Mouse (Mus musculus): ENCODE results near the gene Chst15.
A peak's percentile ranks its signal among the peaks of the same experiment; 100 is the strongest.

Gene Chst15

DNA sequence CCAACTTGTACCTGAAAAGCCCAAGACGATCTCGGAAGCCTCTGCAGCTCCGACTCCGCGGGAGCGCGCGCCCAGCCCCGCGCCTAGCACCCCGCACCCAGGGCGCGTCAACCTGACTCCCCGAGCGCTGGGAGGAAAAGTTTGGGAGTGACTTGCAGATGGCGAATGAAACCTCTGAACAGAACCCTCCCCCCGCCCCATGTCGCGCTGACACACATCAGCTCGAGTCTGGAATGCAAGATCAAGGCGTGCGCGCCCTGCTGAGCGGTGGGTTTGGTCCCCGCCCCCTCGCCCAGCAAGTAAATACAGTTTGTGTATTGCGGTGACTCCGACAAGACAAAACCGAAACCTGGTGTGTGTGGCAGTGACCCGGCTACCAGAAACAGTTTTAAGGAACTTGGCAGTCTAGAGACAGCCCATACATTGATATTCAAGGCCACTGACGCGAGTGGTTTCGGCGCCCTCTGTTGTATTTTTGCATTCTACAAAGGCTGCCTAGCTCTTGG, at the start of gene Chst15:
Gene Chst15 (minus strand): TSS at position 193 of the 506 bp plus-strand sequence.
- DNase-seq (ENCODE audit: low read depth, low spot score) = peak; percentile 82

DNA sequence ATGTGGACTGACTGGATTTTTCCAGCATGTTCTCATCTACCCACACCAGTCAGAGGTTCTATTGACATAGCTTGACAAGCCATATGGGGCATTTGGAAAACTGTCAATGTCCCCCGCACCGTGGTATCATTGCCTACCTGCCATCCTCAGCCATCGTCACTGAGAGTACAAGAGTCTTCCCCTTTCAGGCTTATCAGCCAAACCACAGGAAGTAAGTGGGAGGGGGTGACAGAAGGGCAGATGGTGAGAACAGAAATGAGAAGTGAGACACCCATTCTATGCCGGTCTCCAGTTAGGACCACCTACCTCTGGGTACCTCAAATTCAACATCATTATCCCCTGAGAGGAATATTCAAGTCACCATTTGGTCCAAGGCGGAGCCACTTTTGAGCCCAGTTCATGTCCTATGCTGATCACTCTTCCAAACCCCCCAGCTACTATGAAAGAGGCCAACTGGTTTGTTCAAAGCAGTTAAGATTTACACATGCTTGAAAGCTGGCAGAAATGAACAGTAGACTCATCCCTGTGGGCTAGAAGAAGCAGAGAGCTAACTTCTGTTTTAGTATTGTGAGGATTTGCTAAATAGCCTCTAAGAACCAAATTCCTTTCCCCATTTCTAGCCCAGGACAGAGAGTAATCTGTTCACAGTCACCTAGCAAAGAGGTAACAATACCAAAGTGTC, 48.8 kb upstream of the Chst15 start:
- peak; percentile 69 for DNase-seq (ENCODE audit: low read depth, low spot score)

- DNase-seq (ENCODE audit: low read depth, low spot score) = peak; percentile 50
These were observed 48.1 kb upstream of the Chst15 start for GRCm38 (mm10) chr7:132365111-132365510.

DNA sequence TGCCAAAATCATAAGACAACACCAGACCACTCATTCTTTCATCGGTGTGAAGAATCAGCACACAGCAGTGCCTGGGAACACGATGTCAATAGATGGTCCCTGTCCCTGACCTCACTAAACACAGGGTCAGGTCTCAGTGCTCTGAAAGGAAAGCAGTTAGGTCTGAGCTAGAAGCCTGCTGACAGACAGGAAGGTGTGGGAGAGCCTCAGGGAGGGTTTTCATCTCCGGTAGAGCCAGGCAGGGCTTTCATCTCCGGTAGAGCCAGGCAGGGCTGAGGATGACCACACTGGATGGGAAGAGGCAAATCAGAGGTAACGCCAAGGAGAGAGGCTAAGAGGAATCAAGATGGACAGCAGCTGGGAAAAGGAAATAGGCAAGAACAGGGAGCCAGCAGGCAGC, 47.5 kb upstream of the Chst15 start:
- peak; percentile 51 for DNase-seq (ENCODE audit: low read depth, low spot score)

DNA sequence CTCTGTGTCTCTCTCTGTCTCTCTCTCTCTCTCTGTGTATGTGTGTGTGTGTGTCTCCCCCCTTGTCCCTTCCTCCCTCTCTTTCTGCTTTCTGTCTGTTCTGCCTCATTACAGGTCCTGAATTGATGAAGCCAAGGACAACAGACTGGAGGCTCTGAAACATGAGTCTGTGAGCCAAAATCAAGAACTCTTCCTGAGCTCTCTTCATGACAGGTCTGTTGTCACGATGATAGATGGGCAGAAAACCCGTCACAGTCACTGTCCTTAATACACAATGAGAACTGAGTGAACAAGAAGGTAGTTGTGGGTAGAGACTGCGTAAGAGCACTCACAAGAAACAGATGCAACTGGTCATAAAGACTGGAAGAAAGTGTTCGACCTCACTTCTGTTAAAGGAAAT, 43.3 kb upstream of the Chst15 start:
- DNase-seq (ENCODE audit: low read depth, low spot score) = no peak

GRCm38 (mm10) chr7:132358709-132359108, 41.7 kb upstream of the Chst15 start:
- DNase-seq (ENCODE audit: low read depth, low spot score) = no peak

- no peak for DNase-seq (ENCODE audit: low read depth, low spot score)
These were observed 41.2 kb upstream of the Chst15 start for GRCm38 (mm10) chr7:132358250-132358649.

DNA sequence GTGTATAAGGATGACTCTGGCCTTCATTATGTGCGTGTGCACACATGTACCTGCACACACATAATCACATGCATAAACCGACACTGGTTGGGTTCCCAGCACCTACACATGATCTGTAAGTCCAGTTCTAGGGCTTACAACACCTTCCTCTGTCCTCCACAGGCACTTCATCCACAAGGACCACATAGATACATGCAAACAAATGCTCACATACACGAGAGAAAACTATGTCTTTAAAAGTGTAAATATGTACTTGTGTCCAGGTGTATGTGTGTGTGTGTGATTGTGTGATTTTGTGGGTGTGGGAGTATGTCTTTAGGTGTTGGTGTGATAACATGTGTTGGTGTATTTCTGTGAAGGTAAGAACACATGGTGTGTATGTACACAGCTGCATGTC, 40.8 kb upstream of the Chst15 start:
- no peak for DNase-seq (ENCODE audit: low read depth, low spot score)

- no peak for DNase-seq (ENCODE audit: low read depth, low spot score)
These were observed 40.1 kb upstream of the Chst15 start for GRCm38 (mm10) chr7:132356881-132357840.

DNA sequence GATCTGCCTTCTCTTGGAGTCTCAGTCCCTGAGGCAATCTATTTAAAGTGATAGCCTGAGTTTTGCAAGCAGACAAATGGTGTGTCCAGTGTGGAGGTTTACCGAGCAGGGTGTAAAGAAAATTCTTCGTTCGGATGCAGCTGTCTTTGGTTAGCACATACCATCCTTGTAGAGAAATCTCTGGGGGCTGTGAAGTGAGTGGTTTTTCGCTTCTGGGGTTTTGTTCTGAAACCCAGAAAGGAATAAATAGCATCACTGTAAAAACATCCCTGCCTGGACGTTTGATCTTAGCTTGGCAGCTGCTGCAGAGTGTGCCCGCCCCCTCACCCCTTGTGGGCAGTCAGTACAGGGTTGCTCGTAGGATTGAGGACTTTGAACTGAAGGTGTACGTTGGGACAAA, 39.2 kb upstream of the Chst15 start:
- peak; percentile 30 for DNase-seq (ENCODE audit: low read depth, low spot score)

DNA sequence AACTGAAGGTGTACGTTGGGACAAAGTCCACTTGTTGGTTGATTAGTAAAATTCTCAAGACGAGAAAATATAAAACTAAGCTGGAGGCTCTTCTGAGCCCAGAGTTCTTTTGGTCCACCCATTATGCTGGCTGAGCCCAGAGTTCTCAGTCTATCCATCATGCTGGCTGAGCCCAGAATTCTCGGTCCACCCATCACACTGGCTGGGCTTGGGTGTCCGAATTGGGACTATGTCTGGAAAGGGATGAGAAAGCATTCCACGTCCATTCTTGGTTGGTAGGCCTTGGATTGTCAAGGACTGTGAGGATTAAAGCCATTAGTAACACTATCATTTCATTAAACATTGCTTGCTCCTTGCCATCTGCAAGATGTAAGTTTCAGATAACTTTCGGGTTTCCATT, 38.7 kb upstream of the Chst15 start:
- no peak for DNase-seq (ENCODE audit: low read depth, low spot score)

DNA sequence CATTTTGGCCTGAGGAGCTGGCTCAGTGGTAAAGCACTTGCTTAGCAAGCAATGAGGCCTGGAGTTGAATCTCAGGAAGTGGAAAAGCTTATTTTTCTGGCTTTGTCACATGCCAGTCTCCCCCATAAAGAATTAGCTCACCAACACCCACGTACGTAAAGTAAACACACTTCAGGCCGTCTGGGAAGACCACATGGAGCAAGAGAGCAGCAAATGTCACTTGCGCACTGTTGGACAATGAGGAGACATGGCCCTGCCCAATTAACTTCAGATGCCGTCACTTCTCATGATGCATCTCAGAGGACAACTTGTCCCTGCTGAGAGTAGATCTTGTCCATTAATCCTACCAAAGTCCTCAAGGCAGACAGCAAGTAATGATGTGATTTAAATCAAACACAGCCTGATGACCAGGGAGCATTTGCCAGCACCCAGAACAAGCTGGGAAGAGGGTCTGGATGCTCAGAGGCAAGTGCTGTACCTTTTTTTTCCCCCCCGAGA, 32.1 kb upstream of the Chst15 start:
- no peak for DNase-seq (ENCODE audit: low read depth, low spot score)

GRCm38 (mm10) chr7:132347273-132348045, 30.4 kb upstream of the Chst15 start:
- no peak for DNase-seq (ENCODE audit: low read depth, low spot score)

DNA sequence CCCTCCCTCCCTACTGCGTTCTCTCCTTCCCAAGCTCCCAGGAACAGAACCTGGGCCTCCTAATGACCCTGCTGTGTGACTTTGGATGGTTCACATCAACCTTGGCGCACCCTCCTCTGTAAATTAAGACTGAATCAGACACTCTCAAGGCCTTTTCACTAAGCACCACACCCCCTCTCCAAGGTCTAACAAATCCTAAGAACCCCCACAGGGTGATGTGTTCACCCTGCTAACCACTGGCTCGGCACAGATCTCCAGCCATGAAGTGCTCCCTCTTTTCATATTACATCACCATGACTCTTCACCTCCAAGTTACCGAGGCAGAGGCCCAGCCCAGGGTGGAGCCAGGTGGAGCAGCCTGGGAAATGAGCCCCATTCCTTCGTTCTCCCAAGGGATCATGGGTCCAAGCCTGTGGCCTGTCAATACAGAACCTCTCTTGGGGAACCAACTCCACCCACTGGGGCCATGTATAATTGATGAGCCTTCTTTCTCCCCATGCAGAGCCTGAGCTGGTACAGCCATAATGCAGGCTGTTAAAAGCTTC, 28.6 kb upstream of the Chst15 start:
- DNase-seq (ENCODE audit: low read depth, low spot score) = no peak

DNA sequence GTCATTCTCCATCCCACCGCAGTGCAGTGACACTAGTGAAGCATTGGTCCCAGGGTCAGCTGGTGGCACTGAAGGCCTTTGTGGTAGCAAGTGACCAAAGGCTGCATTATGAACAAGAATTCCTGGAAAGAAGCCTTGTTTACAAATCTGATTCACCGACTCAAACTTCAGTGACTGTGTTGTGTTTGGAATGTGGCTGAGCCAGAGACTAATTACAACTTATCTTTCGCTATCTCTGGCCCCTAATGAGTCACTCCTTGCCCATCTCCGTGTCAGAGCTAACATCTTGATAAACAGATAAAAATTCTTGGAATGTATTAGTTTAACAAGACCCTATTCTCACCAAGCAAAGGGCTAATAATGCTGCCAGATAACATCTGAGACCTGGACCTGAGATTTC, 27.6 kb upstream of the Chst15 start:
- DNase-seq (ENCODE audit: low read depth, low spot score) = no peak

DNA sequence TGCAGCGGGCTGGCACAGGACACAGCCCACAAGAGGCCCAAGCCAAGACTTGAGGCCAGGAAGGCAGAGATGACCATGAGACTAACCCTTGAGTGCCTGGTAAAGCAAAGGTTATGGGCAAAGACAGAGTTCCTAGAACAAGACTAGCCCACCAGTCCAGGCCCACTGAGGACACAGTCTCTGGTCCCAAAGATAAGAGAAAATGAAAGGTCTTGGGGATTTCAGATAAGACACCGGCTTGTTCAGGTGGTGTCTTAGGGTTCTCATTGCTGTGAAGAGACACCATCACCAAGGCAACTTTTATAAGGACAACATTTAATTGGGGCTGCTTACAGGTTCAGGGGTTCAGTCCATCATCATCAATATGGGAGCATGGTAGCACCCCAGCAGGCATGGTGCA, 26.9 kb upstream of the Chst15 start:
- DNase-seq (ENCODE audit: low read depth, low spot score) = no peak

DNA sequence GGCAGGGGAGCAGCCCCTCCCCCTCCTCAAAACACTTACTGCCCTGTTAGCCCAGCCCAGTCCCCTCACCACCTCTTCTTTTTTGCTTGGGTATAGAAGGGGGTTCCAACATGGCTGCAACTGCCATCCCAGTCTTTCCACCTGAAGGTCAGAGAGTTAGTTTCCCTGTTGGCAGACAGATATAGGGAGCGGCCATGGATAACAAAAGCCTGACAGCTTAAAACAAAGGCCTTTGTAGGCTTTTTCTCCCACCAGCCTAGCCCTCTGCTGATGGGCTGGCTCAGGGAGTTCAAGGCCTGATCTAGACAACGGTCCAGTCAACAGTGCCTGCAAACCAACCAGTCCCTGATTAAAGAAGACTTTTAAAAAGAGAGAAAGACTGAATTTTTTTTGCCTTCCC, 26.1 kb upstream of the Chst15 start:
- DNase-seq (ENCODE audit: low read depth, low spot score) = no peak

GRCm38 (mm10) chr7:132339041-132339839, 22.2 kb upstream of the Chst15 start:
- DNase-seq (ENCODE audit: low read depth, low spot score) = no peak

- DNase-seq (ENCODE audit: low read depth, low spot score) = no peak
These were observed 21.3 kb upstream of the Chst15 start for GRCm38 (mm10) chr7:132338350-132338749.

DNA sequence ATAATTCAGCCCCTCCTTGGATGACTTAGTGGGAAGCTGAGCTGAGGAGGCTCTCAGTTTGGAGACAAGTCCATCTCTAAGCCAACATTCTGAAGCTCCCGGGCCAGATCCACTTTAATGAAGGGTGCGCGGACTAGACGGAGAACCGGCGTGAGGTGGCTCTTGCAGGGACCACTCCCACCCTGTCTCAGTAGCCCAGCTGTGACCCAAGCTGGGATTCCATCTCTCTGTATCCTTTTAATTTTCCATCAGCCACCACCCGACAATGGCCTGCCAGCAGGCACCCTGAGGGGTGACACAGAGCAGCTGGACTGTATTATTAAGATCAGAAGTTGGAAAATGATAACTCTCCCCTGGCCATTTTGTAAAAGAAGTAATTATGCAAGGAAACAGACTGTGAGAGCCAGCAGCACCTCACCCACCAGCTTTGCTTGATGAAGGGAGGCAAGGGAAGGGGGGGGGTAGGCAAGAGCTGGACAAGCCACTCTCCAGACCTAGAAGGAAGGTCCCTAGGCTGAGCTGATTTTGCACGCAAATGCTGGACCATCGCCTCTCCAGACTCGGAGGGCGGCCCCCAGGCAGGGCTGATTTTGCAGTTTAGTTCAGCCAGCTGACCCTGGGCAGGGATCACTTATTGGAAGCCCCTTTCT, 20.4 kb upstream of the Chst15 start:
- no peak for DNase-seq (ENCODE audit: low read depth, low spot score)

All from CD4-positive, CD25-positive, alpha-beta regulatory T cell, adult 2 months (primary cell).